In the genomic region with DNA sequence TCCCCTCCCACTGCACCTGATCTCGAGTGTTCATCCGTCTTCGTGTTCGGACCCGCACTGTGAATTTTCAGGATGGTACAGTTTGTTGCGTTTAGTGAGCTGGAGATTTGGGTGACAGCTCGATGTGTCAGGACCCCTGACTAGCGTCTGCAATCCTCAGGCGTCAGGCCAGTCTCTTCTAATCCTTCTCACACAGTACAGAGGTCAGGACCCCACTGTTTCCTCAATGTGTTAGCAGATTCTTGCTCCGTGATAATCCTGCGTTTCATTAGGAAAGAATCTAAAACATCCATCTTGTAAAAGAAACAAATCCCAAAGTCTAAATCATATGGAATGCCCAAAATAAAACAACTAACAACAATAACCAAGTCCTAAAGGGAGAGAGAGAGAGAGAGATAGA, we compare ENCODE assay signal across 31 mouse cellular contexts. TPM values are rescaled to one million over a fixed set of nuclear protein-coding genes. Genes with fewer than 3 reads are reported as not detected.
A peak's percentile ranks its signal among the peaks of the same experiment; 100 is the strongest.
DNase-seq lines count a peak whose midpoint lies in the region; ATAC-seq and TF ChIP-seq lines count a peak whose summit lies in the region.
"Had no signal": no experiment of that assay in that cellular context is flagged by ENCODE, and none has a peak within 500 bp of the region (broad histone marks: within the 10 kb centered on the region; RNA-seq: fewer than 3 reads in every experiment).

No protein-coding gene starts in this region.

- no peak for DNase-seq in hindbrain, embryonic 10.5 days (ENCODE audit: low spot score)
- no peak for DNase-seq in hindbrain, postnatal 0 days (ENCODE audit: low spot score)
- DNase-seq in lung, adult 18-20 months: no peak
- DNase-seq in lung, postnatal 10 days: peak; percentile 62
- no peak for DNase-seq in thymus, adult 18-20 months
- DNase-seq: adrenal gland, adult 8-10 months; adrenal gland, postnatal 25 days; cerebellum, adult 11-12 months; cerebellum, adult 8-10 months; cerebellum, postnatal 10 days; cerebellum, postnatal 36 days; gastrocnemius, postnatal 10 days; gastrocnemius, postnatal 36 days; heart, adult 2 months; heart, postnatal 14 days; heart, postnatal 4 days had no signal

- H3K27ac ChIP-seq in hindbrain, embryonic 10.5 days: 0 out of 2 replicates have a peak overlapping the region, but pooled peaks have one; percentile 16
- no peak overlapping the region for H3K27ac ChIP-seq in hindbrain, postnatal 0 days
- H3K27ac ChIP-seq in lung, embryonic 16.5 days (ENCODE audit: low read length): no peak overlapping the region
- H3K27ac ChIP-seq in intestine, embryonic 15.5 days: no peak overlapping the region
- H3K27ac ChIP-seq: embryonic facial prominence, embryonic 12.5 days; embryonic facial prominence, embryonic 15.5 days; forebrain, embryonic 12.5 days; heart, adult 2 months; heart, embryonic 10.5 days; heart, embryonic 13.5 days; hindbrain, embryonic 12.5 days; hindbrain, embryonic 15.5 days had no signal

- H3K9me3 ChIP-seq in hindbrain, embryonic 10.5 days: no peaks in the 10 kb centered on the region
- no peaks in the 10 kb centered on the region for H3K9me3 ChIP-seq in hindbrain, postnatal 0 days (ENCODE audit: low read length)
- no peaks in the 10 kb centered on the region for H3K9me3 ChIP-seq in lung, embryonic 16.5 days (ENCODE audit: control insufficient read depth, low read length)
- H3K9me3 ChIP-seq in intestine, embryonic 15.5 days: no peaks in the 10 kb centered on the region
- H3K9me3 ChIP-seq: embryonic facial prominence, embryonic 12.5 days; embryonic facial prominence, embryonic 15.5 days; forebrain, embryonic 12.5 days; heart, embryonic 10.5 days; heart, embryonic 13.5 days; hindbrain, embryonic 12.5 days; hindbrain, embryonic 15.5 days had no signal

- H3K9ac ChIP-seq in hindbrain, postnatal 0 days (replicated peaks; ENCODE audit: low read length): no peak overlapping the region
- no peak overlapping the region for H3K9ac ChIP-seq in lung, embryonic 16.5 days (ENCODE audit: low read length)
- H3K9ac ChIP-seq in intestine, embryonic 15.5 days: no peak overlapping the region
- H3K9ac ChIP-seq: embryonic facial prominence, embryonic 12.5 days; embryonic facial prominence, embryonic 15.5 days; forebrain, embryonic 12.5 days; heart, embryonic 13.5 days; hindbrain, embryonic 12.5 days; hindbrain, embryonic 15.5 days had no signal

- no peak for ATAC-seq in hindbrain, postnatal 0 days
- ATAC-seq in lung, embryonic 16.5 days (ENCODE audit: low read depth): peak; percentile 82
- ATAC-seq in intestine, embryonic 15.5 days: no peak
- ATAC-seq: activated CD4-positive, CD25-positive, alpha-beta regulatory T cell, adult 4 months; CD4-positive, CD25-positive, alpha-beta regulatory T cell, adult 4 months; forebrain, embryonic 16.5 days had no signal

- 58% methylated on average over 11 of the region's 11 CpGs for WGBS in hindbrain, embryonic 10.5 days
- 62% methylated on average over 11 of the region's 11 CpGs for WGBS in hindbrain, postnatal 0 days
- WGBS in lung, embryonic 16.5 days: 36% methylated on average over 11 of the region's 11 CpGs
- 52% methylated on average over 11 of the region's 11 CpGs for WGBS in intestine, embryonic 15.5 days

- H3K4me1 ChIP-seq in hindbrain, embryonic 10.5 days (replicated peaks): peaks cover 47% of the 10 kb centered on the region
- H3K4me1 ChIP-seq in hindbrain, postnatal 0 days (ENCODE audit: insufficient read depth, low read length): no peaks in the 10 kb centered on the region
- H3K4me1 ChIP-seq in lung, embryonic 16.5 days (replicated peaks; ENCODE audit: control insufficient read depth, insufficient read depth, low read length): peaks cover 18% of the 10 kb centered on the region
- H3K4me1 ChIP-seq in intestine, embryonic 15.5 days (replicated peaks): peaks cover 13% of the 10 kb centered on the region; the same call in 1 of the 2 replicates

- H3K36me3 ChIP-seq in hindbrain, embryonic 10.5 days: no peaks in the 10 kb centered on the region
- H3K36me3 ChIP-seq in hindbrain, postnatal 0 days (ENCODE audit: insufficient read depth, low read length): no peaks in the 10 kb centered on the region
- H3K36me3 ChIP-seq in lung, embryonic 16.5 days (ENCODE audit: control insufficient read depth, insufficient read depth, low read length): no peaks in the 10 kb centered on the region
- no peaks in the 10 kb centered on the region for H3K36me3 ChIP-seq in intestine, embryonic 15.5 days
- H3K36me3 ChIP-seq: embryonic facial prominence, embryonic 12.5 days; embryonic facial prominence, embryonic 15.5 days; forebrain, embryonic 12.5 days; heart, embryonic 10.5 days; heart, embryonic 13.5 days; hindbrain, embryonic 12.5 days; hindbrain, embryonic 15.5 days had no signal

- H3K4me3 ChIP-seq in hindbrain, embryonic 10.5 days: no peak overlapping the region
- no peak overlapping the region for H3K4me3 ChIP-seq in hindbrain, postnatal 0 days (ENCODE audit: low read length)
- H3K4me3 ChIP-seq in lung, embryonic 16.5 days (ENCODE audit: low read length): no peak overlapping the region
- no peak overlapping the region for H3K4me3 ChIP-seq in intestine, embryonic 15.5 days (replicated peaks)
- H3K4me3 ChIP-seq: embryonic facial prominence, embryonic 12.5 days; embryonic facial prominence, embryonic 15.5 days; forebrain, embryonic 12.5 days; heart, adult 2 months; heart, embryonic 10.5 days; heart, embryonic 13.5 days; hindbrain, embryonic 12.5 days; hindbrain, embryonic 15.5 days had no signal

- no peaks in the 10 kb centered on the region for H3K27me3 ChIP-seq in hindbrain, embryonic 10.5 days (ENCODE audit: insufficient read depth, poor library complexity, severe bottlenecking)
- no peaks in the 10 kb centered on the region for H3K27me3 ChIP-seq in hindbrain, postnatal 0 days (ENCODE audit: insufficient read depth, low read length)
- H3K27me3 ChIP-seq in lung, embryonic 16.5 days (ENCODE audit: control insufficient read depth, insufficient read depth, low read depth, low read length): no peaks in the 10 kb centered on the region
- no peaks in the 10 kb centered on the region for H3K27me3 ChIP-seq in intestine, embryonic 15.5 days (replicated peaks)
- H3K27me3 ChIP-seq: embryonic facial prominence, embryonic 12.5 days; embryonic facial prominence, embryonic 15.5 days; forebrain, embryonic 12.5 days; heart, embryonic 13.5 days; hindbrain, embryonic 12.5 days; hindbrain, embryonic 15.5 days had no signal

- no peak overlapping the region for H3K4me2 ChIP-seq in hindbrain, postnatal 0 days (ENCODE audit: low read depth, low read length)
- no peak overlapping the region for H3K4me2 ChIP-seq in lung, embryonic 16.5 days (ENCODE audit: low read depth, low read length)
- no peak overlapping the region for H3K4me2 ChIP-seq in intestine, embryonic 15.5 days (replicated peaks)
- H3K4me2 ChIP-seq: embryonic facial prominence, embryonic 12.5 days; embryonic facial prominence, embryonic 15.5 days; forebrain, embryonic 12.5 days; heart, embryonic 13.5 days; hindbrain, embryonic 12.5 days; hindbrain, embryonic 15.5 days had no signal

- TF ChIP-seq CTCF in hindbrain, postnatal 0 days (IDR thresholded peaks at IDR 0.05; ENCODE audit: low read depth): no peak

RNA-seq across cellular contexts. Expression of a gene that starts 18.5 kb away (rescaled TPM):
- 6.5 and 7.4 TPM in 2 replicates for polyA plus RNA-seq in hindbrain, embryonic 10.5 days (2016; fragmentation: Nextera tagmentation; extraction: Ambion mirVana)
- 9.7 and 18.9 TPM in 2 replicates for total RNA-seq in hindbrain, postnatal 0 days (2014; rRNA removed)
- polyA plus RNA-seq in hindbrain, postnatal 0 days (2015; fragmentation: Nextera tagmentation; extraction: Ambion mirVana): 1.1 and 1.2 TPM in 2 replicates
- 4.0 and 5.0 TPM in 2 replicates for polyA plus RNA-seq in lung, embryonic 16.5 days (2015; fragmentation: Nextera tagmentation; extraction: Ambion mirVana)
- polyA plus RNA-seq in intestine, embryonic 15.5 days (2015; fragmentation: Nextera tagmentation; extraction: Ambion mirVana): 8.1 and 10.3 TPM in 2 replicates
- total RNA-seq: granulocyte monocyte progenitor cell, adult 5-6 weeks; MEL had no signal
- polyA plus RNA-seq: activated CD4-positive, CD25-positive, alpha-beta regulatory T cell, adult 4 months; CD4-positive, CD25-positive, alpha-beta regulatory T cell, adult 4 months had no signal

RNA-seq across cellular contexts. Expression of a gene that starts 26.7 kb away (rescaled TPM):
- polyA plus RNA-seq in hindbrain, embryonic 10.5 days (2016; fragmentation: Nextera tagmentation; extraction: Ambion mirVana): 0.85 and 0.90 TPM in 2 replicates
- total RNA-seq in hindbrain, postnatal 0 days (2014; rRNA removed): 0.26 and 0.72 TPM in 2 replicates
- polyA plus RNA-seq in hindbrain, postnatal 0 days (2015; fragmentation: Nextera tagmentation; extraction: Ambion mirVana): 0.23 and 0.28 TPM in 2 replicates
- 3.3 TPM in 2 replicates for polyA plus RNA-seq in lung, embryonic 16.5 days (2015; fragmentation: Nextera tagmentation; extraction: Ambion mirVana)
- polyA plus RNA-seq in intestine, embryonic 15.5 days (2015; fragmentation: Nextera tagmentation; extraction: Ambion mirVana): 0.91 and 1.1 TPM in 2 replicates
- total RNA-seq: gastrocnemius, postnatal 10 days; heart, postnatal 14 days; MEL had no signal
- polyA plus RNA-seq: activated CD4-positive, CD25-positive, alpha-beta regulatory T cell, adult 4 months; C2C12; CD4-positive, CD25-positive, alpha-beta regulatory T cell, adult 4 months; heart, adult 2 months had no signal
